Mouse (Mus musculus) c-Kit-positive CD71-positive TER-119-positive erythroid progenitor cells, embryonic 14.5 days (primary cell): ENCODE measurements around the gene Prss50.

ENCODE experiments used
- DNase-seq: peaks from one replicate; pipeline ENCODE4 v3.0.0-alpha.2; 2013; ENCODE audit warnings: low spot score

The Prss50 gene

GRCm38 (mm10) chr9:110907201-110907837 lies 49.6 kb downstream of the Prss50 start:
- no peak for DNase-seq

GRCm38 (mm10) chr9:110907838-110908630 lies 50.3 kb downstream of the Prss50 start:
- no peak for DNase-seq

GRCm38 (mm10) chr9:110908631-110909016 lies 50.9 kb downstream of the Prss50 start:
- no peak for DNase-seq

GRCm38 (mm10) chr9:110909371-110909967 lies 51.7 kb downstream of the Prss50 start:
- no peak for DNase-seq
